Mouse (Mus musculus) gastrocnemius, postnatal 4 days (tissue): ENCODE measurements at regions not wholly inside any gene's neighbourhood (a gene's known extent, or its start where the extent isn't known, plus 50 kb on each side); places are given as distances from the start of the nearest gene placed in this dataset.

Experiments
- DNase-seq, 2 experiments: peaks; one replicate each; pipeline ENCODE4 v3.0.0; 2021 to 2022; ENCODE audit warnings: low spot score in 2 of 2, mixed read lengths in 2 of 2

GRCm38 (mm10) chr1:73244016-73244415, 228.3 kb upstream of the Tnp1 start:
- no peak for DNase-seq

GRCm38 (mm10) chr1:73242290-73242689, 226.6 kb upstream of the Tnp1 start:
- no peak for DNase-seq

- DNase-seq, result no peak
Measured at GRCm38 (mm10) chr1:73236867-73237266, 221.2 kb upstream of the Tnp1 start.

- no peak for DNase-seq
Measured at GRCm38 (mm10) chr1:73233636-73234035, 217.9 kb upstream of the Tnp1 start.

GRCm38 (mm10) chr1:73233041-73233440, 217.3 kb upstream of the Tnp1 start:
- DNase-seq, result no peak

- no peak for DNase-seq
Measured at GRCm38 (mm10) chr1:73230611-73231010, 214.9 kb upstream of the Tnp1 start.

- no peak for DNase-seq
Measured at GRCm38 (mm10) chr1:73227246-73227645, 211.5 kb upstream of the Tnp1 start.

GRCm38 (mm10) chr1:73221863-73222262, 206.2 kb upstream of the Tnp1 start:
- no peak for DNase-seq

GRCm38 (mm10) chr1:73214305-73214946, 198.7 kb upstream of the Tnp1 start:
- no peak for DNase-seq

GRCm38 (mm10) chr1:73207421-73207820, 191.7 kb upstream of the Tnp1 start:
- no peak for DNase-seq

GRCm38 (mm10) chr1:73205788-73206187, 190.1 kb upstream of the Tnp1 start:
- no peak for DNase-seq

GRCm38 (mm10) chr1:73200112-73200511, 184.4 kb upstream of the Tnp1 start:
- no peak for DNase-seq

GRCm38 (mm10) chr1:73190832-73191231, 175.1 kb upstream of the Tnp1 start:
- no peak for DNase-seq

GRCm38 (mm10) chr1:73188796-73189195, 173.1 kb upstream of the Tnp1 start:
- DNase-seq, result no peak

GRCm38 (mm10) chr1:73184477-73184876, 168.8 kb upstream of the Tnp1 start:
- no peak for DNase-seq

GRCm38 (mm10) chr1:73178810-73179209, 163.1 kb upstream of the Tnp1 start:
- DNase-seq, result no peak

- DNase-seq, result no peak
Measured at GRCm38 (mm10) chr1:73177076-73177475, 161.4 kb upstream of the Tnp1 start.

- DNase-seq, result no peak
Measured at GRCm38 (mm10) chr1:73170668-73171008, 154.9 kb upstream of the Tnp1 start.

- DNase-seq, result no peak
Measured at GRCm38 (mm10) chr1:73169929-73170667, 154.4 kb upstream of the Tnp1 start.

- no peak for DNase-seq
Measured at GRCm38 (mm10) chr1:73169077-73169869, 153.6 kb upstream of the Tnp1 start.

- no peak for DNase-seq
Measured at GRCm38 (mm10) chr1:73160199-73160598, 144.5 kb upstream of the Tnp1 start.

- DNase-seq, result no peak
Measured at GRCm38 (mm10) chr1:73159405-73159976, 143.8 kb upstream of the Tnp1 start.
